Mouse (Mus musculus) macrophage (primary cell): Measurements from ENCODE around the gene Slc2a5. TPM values are rescaled to one million over a fixed set of nuclear protein-coding genes. Genes with fewer than 3 reads are reported as not detected.
A peak's percentile ranks its signal among the peaks of the same experiment; 100 is the strongest.

Experiments
- H3K27ac ChIP-seq: fragments of 350-480 bp; formaldehyde crosslinking; 2 replicates; pipeline ENCODE4 v1.9.0; 2021
- H3K36me3 ChIP-seq: fragments of 350-480 bp; formaldehyde crosslinking; 2 replicates; pipeline ENCODE4 v1.9.0; 2021; ENCODE audit errors: inconsistent target
- H3K4me3 ChIP-seq: fragments of 350-480 bp; formaldehyde crosslinking; 2 replicates; pipeline ENCODE4 v1.9.0; 2021; ENCODE audit errors: inconsistent target
- H3K79me2 ChIP-seq: fragments of 350-480 bp; formaldehyde crosslinking; 2 replicates; pipeline ENCODE4 v1.9.0; 2021; ENCODE audit errors: inconsistent target
- WGBS: methylation state at CpG from one replicate; pipeline ENCODE4 v1.1.7; 2026; ENCODE audit warnings: inconsistent platforms; ENCODE audit not compliant: missing documents; 5-methylcytosine and 5-hydroxymethylcytosine counted together
- polyA plus RNA-seq: library from polyadenylated mRNA; stranded (reverse); fragments of 250-400 nt; gene quantifications from 3 replicates; pipeline ENCODE4 v1.2.4, GENCODE M21; 2018; ENCODE audit warnings: inconsistent platforms

Slc2a5 gene
- polyA plus RNA-seq, 1 experiment from 2014 or later, result 0.06 TPM

GRCm38 (mm10) chr4:150091887-150092582, 27.0 kb upstream of the Slc2a5 start:
- peaks cover 20% of the 10 kb centered on the region; the same call in 1 of the 2 replicates for H3K36me3 ChIP-seq
- peaks cover 90% of the 10 kb centered on the region; the same call in 1 of the 2 replicates for H3K79me2 ChIP-seq
- H3K27ac ChIP-seq, result no peak overlapping the region
- H3K4me3 ChIP-seq, result no peak overlapping the region
- 86% methylated on average over 12 of the region's 18 CpGs for WGBS

GRCm38 (mm10) chr4:150092583-150092902, 26.5 kb upstream of the Slc2a5 start:
- 54% methylated on average over 3 of the region's 3 CpGs for WGBS
- Histone ChIP-seq H3K79me2 (peaks cover 94% of the 10 kb centered on the region; the same call in 1 of the 2 replicates), H3K36me3 (peaks cover 20% of the 10 kb centered on the region; the same call in 1 of the 2 replicates), H3K4me3 (no peak overlapping the region), H3K27ac (no peak overlapping the region)

- Histone ChIP-seq H3K79me2 (peaks cover 85% of the 10 kb centered on the region; the same call in 1 of the 2 replicates), H3K36me3 (peaks cover 20% of the 10 kb centered on the region; the same call in 1 of the 2 replicates), H3K27ac (no peak overlapping the region), H3K4me3 (no peak overlapping the region)
- WGBS, result 53% methylated on average over 10 of the region's 12 CpGs
Measured at GRCm38 (mm10) chr4:150093560-150094462, 25.3 kb upstream of the Slc2a5 start.

- H3K36me3 ChIP-seq, result peaks cover 20% of the 10 kb centered on the region; the same call in 1 of the 2 replicates
- H3K27ac ChIP-seq, result no peak overlapping the region
- H3K4me3 ChIP-seq, result no peak overlapping the region
- 92% methylated on average over 3 of the region's 5 CpGs for WGBS
- peaks cover 80% of the 10 kb centered on the region; the same call in 1 of the 2 replicates for H3K79me2 ChIP-seq
Measured at GRCm38 (mm10) chr4:150094463-150094789, 24.7 kb upstream of the Slc2a5 start.

- peaks cover 24% of the 10 kb centered on the region; the same call in 1 of the 2 replicates for H3K36me3 ChIP-seq
- H3K4me3 ChIP-seq, result no peak overlapping the region
- H3K27ac ChIP-seq, result no peak overlapping the region
- 76% methylated on average over 7 of the region's 7 CpGs for WGBS
- peaks cover 61% of the 10 kb centered on the region; the same call in 1 of the 2 replicates for H3K79me2 ChIP-seq
Measured at GRCm38 (mm10) chr4:150096309-150096708, 22.8 kb upstream of the Slc2a5 start.

GRCm38 (mm10) chr4:150097847-150098246, 21.2 kb upstream of the Slc2a5 start:
- Histone ChIP-seq H3K4me3 (no peak overlapping the region), H3K79me2 (peaks cover 45% of the 10 kb centered on the region; the same call in 1 of the 2 replicates), H3K27ac (no peak overlapping the region), H3K36me3 (peaks cover 33% of the 10 kb centered on the region; the same call in 1 of the 2 replicates)
- WGBS, result 62% methylated on average over 4 of the region's 4 CpGs

GRCm38 (mm10) chr4:150098880-150099279, 20.2 kb upstream of the Slc2a5 start:
- H3K36me3 ChIP-seq, result peaks cover 43% of the 10 kb centered on the region; the same call in 1 of the 2 replicates
- H3K79me2 ChIP-seq, result peaks cover 35% of the 10 kb centered on the region; the same call in 1 of the 2 replicates
- H3K4me3 ChIP-seq, result no peak overlapping the region
- WGBS, result 24% methylated on average over 10 of the region's 10 CpGs
- H3K27ac ChIP-seq, result no peak overlapping the region

- H3K36me3 ChIP-seq, result peaks cover 40% of the 10 kb centered on the region; the same call in 1 of the 2 replicates
- no peaks in the 10 kb centered on the region for H3K79me2 ChIP-seq
- 93% methylated on average over 7 of the region's 7 CpGs for WGBS
- H3K4me3 ChIP-seq, result no peak overlapping the region
- no peak overlapping the region for H3K27ac ChIP-seq
Measured at GRCm38 (mm10) chr4:150102822-150103221, 16.3 kb upstream of the Slc2a5 start.

- H3K36me3 ChIP-seq, result peaks cover 31% of the 10 kb centered on the region; the same call in 1 of the 2 replicates
- no peaks in the 10 kb centered on the region for H3K79me2 ChIP-seq
- no peak overlapping the region; the same call in 1 of the 2 replicates for H3K27ac ChIP-seq
- H3K4me3 ChIP-seq, result no peak overlapping the region
- 85% methylated on average over 7 of the region's 7 CpGs for WGBS
Measured at GRCm38 (mm10) chr4:150105671-150106070, 13.4 kb upstream of the Slc2a5 start.

GRCm38 (mm10) chr4:150106637-150107036, 12.4 kb upstream of the Slc2a5 start:
- Histone ChIP-seq H3K79me2 (no peaks in the 10 kb centered on the region), H3K4me3 (no peak overlapping the region), H3K36me3 (peaks cover 22% of the 10 kb centered on the region; the same call in 1 of the 2 replicates), H3K27ac (peak overlapping the region; percentile 55)
- 29% methylated on average over 5 of the region's 5 CpGs for WGBS

GRCm38 (mm10) chr4:150109636-150110035, 9.4 kb upstream of the Slc2a5 start:
- H3K79me2 ChIP-seq, result no peaks in the 10 kb centered on the region
- H3K4me3 ChIP-seq, result no peak overlapping the region
- no peaks in the 10 kb centered on the region for H3K36me3 ChIP-seq
- no peak overlapping the region for H3K27ac ChIP-seq
- 85% methylated on average over 3 of the region's 3 CpGs for WGBS

- WGBS, result 84% methylated on average over 9 of the region's 9 CpGs
- no peak overlapping the region for H3K27ac ChIP-seq
Measured at GRCm38 (mm10) chr4:150110373-150110772, 8.7 kb upstream of the Slc2a5 start.

GRCm38 (mm10) chr4:150112867-150113266, 6.2 kb upstream of the Slc2a5 start:
- Histone ChIP-seq H3K36me3 (no peaks in the 10 kb centered on the region), H3K27ac (no peak overlapping the region), H3K4me3 (no peak overlapping the region), H3K79me2 (no peaks in the 10 kb centered on the region)
- 6% methylated on average over 13 of the region's 15 CpGs for WGBS

More at GRCm38 (mm10) chr4:150110373-150110772, 8.7 kb upstream of the Slc2a5 start:
- H3K79me2 ChIP-seq, result no peaks in the 10 kb centered on the region
- H3K4me3 ChIP-seq, result no peak overlapping the region
- no peaks in the 10 kb centered on the region for H3K36me3 ChIP-seq

- WGBS, result 91% methylated on average over 25 of the region's 26 CpGs
- Histone ChIP-seq H3K27ac (no peak overlapping the region), H3K79me2 (no peaks in the 10 kb centered on the region), H3K36me3 (no peaks in the 10 kb centered on the region), H3K4me3 (no peak overlapping the region)
Measured at GRCm38 (mm10) chr4:150114505-150115061, 4.5 kb upstream of the Slc2a5 start.
